Mouse (Mus musculus) megakaryocyte, embryonic 14.5 days (primary cell): ENCODE results near the gene Cdt1.

Experiments used
- FLI1 ChIP-seq: IDR thresholded peaks from 2 replicates; pipeline ENCODE4 v1.6.1; 2012; ENCODE audit warnings: low read length, inconsistent platforms, mixed read lengths
- GATA1 ChIP-seq: IDR thresholded peaks from 3 replicates; pipeline ENCODE4 v1.6.1; 2012; ENCODE audit warnings: mixed read lengths, low read length, inconsistent platforms, borderline replicate concordance

GRCm38 (mm10) chr8:122593783-122594507 lies 26.1 kb downstream of the Cdt1 start:
- TF ChIP-seq GATA1 (no peak), FLI1 (no peak)
